Mouse (Mus musculus): ENCODE results near the gene Hesx1.

The Hesx1 gene

GRCm38 (mm10) chr14:26993427-26993826 lies 789 bp upstream of the Hesx1 start:
- no peak for TF ChIP-seq GATA4 (IDR thresholded peaks at IDR 0.05; ENCODE audit: insufficient replicate concordance, low read length)

- TF ChIP-seq GATA4 (IDR thresholded peaks at IDR 0.05; ENCODE audit: insufficient replicate concordance, low read length): no peak
These were observed 2.0 kb downstream of the Hesx1 start for GRCm38 (mm10) chr14:26996257-26996656.

GRCm38 (mm10) chr14:27000386-27000785 lies 6.2 kb downstream of the Hesx1 start:
- no peak for TF ChIP-seq GATA4 (IDR thresholded peaks at IDR 0.05; ENCODE audit: insufficient replicate concordance, low read length)

- TF ChIP-seq GATA4 (IDR thresholded peaks at IDR 0.05; ENCODE audit: insufficient replicate concordance, low read length): no peak
These were observed 10.7 kb downstream of the Hesx1 start for GRCm38 (mm10) chr14:27004906-27005305.

GRCm38 (mm10) chr14:27005937-27006336 lies 11.7 kb downstream of the Hesx1 start:
- TF ChIP-seq GATA4 (IDR thresholded peaks at IDR 0.05; ENCODE audit: insufficient replicate concordance, low read length): no peak

GRCm38 (mm10) chr14:27011561-27011960 lies 17.3 kb downstream of the Hesx1 start:
- no peak for TF ChIP-seq GATA4 (IDR thresholded peaks at IDR 0.05; ENCODE audit: insufficient replicate concordance, low read length)

GRCm38 (mm10) chr14:27013658-27014057 lies 19.4 kb downstream of the Hesx1 start:
- no peak for TF ChIP-seq GATA4 (IDR thresholded peaks at IDR 0.05; ENCODE audit: insufficient replicate concordance, low read length)

GRCm38 (mm10) chr14:27017936-27018335 lies 23.7 kb downstream of the Hesx1 start:
- TF ChIP-seq GATA4 (IDR thresholded peaks at IDR 0.05; ENCODE audit: insufficient replicate concordance, low read length): no peak

GRCm38 (mm10) chr14:27019850-27020249 lies 25.6 kb downstream of the Hesx1 start:
- TF ChIP-seq GATA4 (IDR thresholded peaks at IDR 0.05; ENCODE audit: insufficient replicate concordance, low read length): no peak

- no peak for TF ChIP-seq GATA4 (IDR thresholded peaks at IDR 0.05; ENCODE audit: insufficient replicate concordance, low read length)
These were observed 28.7 kb downstream of the Hesx1 start for GRCm38 (mm10) chr14:27022876-27023275.

GRCm38 (mm10) chr14:27024664-27025063 lies 30.4 kb downstream of the Hesx1 start:
- TF ChIP-seq GATA4 (IDR thresholded peaks at IDR 0.05; ENCODE audit: insufficient replicate concordance, low read length): no peak

GRCm38 (mm10) chr14:27029771-27030173 lies 35.6 kb downstream of the Hesx1 start:
- no peak for TF ChIP-seq GATA4 (IDR thresholded peaks at IDR 0.05; ENCODE audit: insufficient replicate concordance, low read length)

- no peak for TF ChIP-seq GATA4 (IDR thresholded peaks at IDR 0.05; ENCODE audit: insufficient replicate concordance, low read length)
These were observed 36.9 kb downstream of the Hesx1 start for GRCm38 (mm10) chr14:27031142-27031541.

- no peak for TF ChIP-seq GATA4 (IDR thresholded peaks at IDR 0.05; ENCODE audit: insufficient replicate concordance, low read length)
These were observed 43.3 kb downstream of the Hesx1 start for GRCm38 (mm10) chr14:27037513-27037912.

- TF ChIP-seq GATA4 (IDR thresholded peaks at IDR 0.05; ENCODE audit: insufficient replicate concordance, low read length): no peak
These were observed 44.6 kb downstream of the Hesx1 start, which contains the start of gene Il17rd for GRCm38 (mm10) chr14:27038783-27039182. TSS of gene Il17rd (plus strand) at chr14:27038941.

- no peak for TF ChIP-seq GATA4 (IDR thresholded peaks at IDR 0.05; ENCODE audit: insufficient replicate concordance, low read length)
These were observed 45.3 kb downstream of the Hesx1 start for GRCm38 (mm10) chr14:27039281-27040248.
